Mouse (Mus musculus) cerebellum, postnatal 25 days (tissue): ENCODE data around the gene Repin1.
A peak's percentile ranks its signal among the peaks of the same experiment; 100 is the strongest.

ENCODE experiments used
- DNase-seq, 2 experiments: peaks; one replicate each; pipeline ENCODE4 v3.0.0; 2021; ENCODE audit warnings: mixed read lengths in 2 of 2

Gene Repin1

GRCm38 (mm10) chr6:48626984-48627383, 33.3 kb downstream of the Repin1 start:
- DNase-seq = peak; percentile 71 to 75

DNA sequence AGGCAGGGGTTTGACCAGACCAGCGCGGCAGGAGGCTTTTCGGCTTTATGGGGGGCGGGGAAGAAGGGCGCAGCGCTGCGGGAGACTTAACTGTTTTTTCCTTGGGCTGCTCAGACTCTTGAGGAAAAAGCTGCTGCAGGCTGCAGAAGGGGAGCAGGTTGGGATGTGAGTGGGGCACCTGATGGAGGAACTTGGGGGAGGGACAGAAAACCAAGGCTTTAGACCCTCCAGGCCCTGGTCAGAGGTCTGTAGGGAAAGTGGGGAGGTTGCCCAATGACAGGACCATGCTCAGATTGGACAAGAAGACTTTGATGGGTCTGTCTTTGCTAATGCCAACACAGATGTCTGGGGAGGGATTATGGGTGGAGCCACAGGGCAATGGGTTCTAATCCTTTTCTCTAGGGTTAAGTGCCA, 33.8 kb downstream of the Repin1 start:
- DNase-seq = peak in 1 of 2 experiments; percentile 40

GRCm38 (mm10) chr6:48628377-48628776, 34.7 kb downstream of the Repin1 start:
- DNase-seq = no peak

GRCm38 (mm10) chr6:48628808-48629660, 35.4 kb downstream of the Repin1 start:
- peak; percentile 75 to 77 for DNase-seq

DNA sequence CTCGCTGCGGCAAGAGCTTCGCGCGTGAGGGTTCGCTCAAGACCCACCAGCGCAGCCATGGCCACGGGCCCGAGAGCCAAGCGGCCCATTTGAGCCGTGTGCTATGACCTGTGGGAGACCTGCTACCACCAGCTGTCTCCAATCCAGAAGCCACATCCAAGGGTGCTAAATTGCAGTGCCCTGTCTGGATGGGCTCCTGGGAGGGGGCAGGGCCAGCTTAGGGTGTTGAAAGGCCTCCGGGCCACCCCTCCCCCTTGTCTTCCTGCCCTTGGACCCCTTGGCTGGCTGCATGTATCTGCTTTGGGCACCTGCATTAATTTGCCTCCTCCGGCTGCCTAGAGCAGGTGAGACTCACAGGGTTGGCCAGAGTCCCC, 36.0 kb downstream of the Repin1 start:
- no peak for DNase-seq

GRCm38 (mm10) chr6:48630831-48631230, 37.1 kb downstream of the Repin1 start:
- no peak for DNase-seq

DNA sequence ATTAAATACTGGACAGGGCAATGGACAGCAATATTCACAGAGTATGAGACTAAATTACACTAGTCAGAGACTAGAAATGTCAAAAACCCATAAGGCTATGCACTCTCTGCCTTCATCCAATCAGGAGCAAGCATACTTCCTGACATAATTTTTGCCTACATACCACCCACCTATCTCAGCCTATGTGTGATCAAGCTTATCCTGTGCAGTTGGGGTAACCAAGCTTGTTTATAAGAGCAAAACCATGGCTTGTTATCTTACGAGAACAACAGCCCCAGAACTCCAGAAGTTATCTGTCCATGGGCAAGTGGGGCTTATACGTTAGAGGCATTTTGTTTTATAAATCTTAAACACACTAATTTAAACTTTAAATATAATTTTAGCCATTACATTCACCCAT, 41.4 kb downstream of the Repin1 start:
- no peak for DNase-seq

- DNase-seq = peak; percentile 1 to 2
Measured at GRCm38 (mm10) chr6:48636515-48636914, 42.8 kb downstream of the Repin1 start.

GRCm38 (mm10) chr6:48637811-48638500, 44.3 kb downstream of the Repin1 start:
- DNase-seq = peak in 1 of 2 experiments; percentile 1

- DNase-seq = no peak
Measured at GRCm38 (mm10) chr6:48638553-48638952, 44.9 kb downstream of the Repin1 start.

DNA sequence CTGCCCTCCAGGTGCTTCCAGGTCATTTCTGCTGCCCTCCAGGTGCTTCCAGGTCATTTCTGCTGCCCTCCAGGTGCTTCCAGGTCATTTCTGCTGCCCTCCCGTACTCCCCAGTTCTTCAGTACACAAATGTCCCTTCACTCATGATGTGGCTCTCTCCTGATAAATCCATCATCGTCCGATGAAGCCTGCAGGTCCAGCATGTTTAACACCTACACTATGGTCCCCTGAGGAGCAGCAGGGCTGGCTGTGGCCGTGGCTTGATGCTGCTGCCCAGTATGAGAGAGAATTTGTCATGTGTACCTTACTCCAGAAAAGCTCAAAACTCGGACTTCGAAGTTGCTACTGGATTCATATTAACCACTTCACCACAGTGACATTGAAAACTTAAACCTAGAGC, 47.7 kb downstream of the Repin1 start:
- DNase-seq = no peak

- DNase-seq = peak in 1 of 2 experiments; percentile 62
Measured at GRCm38 (mm10) chr6:48642764-48643292, 49.1 kb downstream of the Repin1 start.

DNA sequence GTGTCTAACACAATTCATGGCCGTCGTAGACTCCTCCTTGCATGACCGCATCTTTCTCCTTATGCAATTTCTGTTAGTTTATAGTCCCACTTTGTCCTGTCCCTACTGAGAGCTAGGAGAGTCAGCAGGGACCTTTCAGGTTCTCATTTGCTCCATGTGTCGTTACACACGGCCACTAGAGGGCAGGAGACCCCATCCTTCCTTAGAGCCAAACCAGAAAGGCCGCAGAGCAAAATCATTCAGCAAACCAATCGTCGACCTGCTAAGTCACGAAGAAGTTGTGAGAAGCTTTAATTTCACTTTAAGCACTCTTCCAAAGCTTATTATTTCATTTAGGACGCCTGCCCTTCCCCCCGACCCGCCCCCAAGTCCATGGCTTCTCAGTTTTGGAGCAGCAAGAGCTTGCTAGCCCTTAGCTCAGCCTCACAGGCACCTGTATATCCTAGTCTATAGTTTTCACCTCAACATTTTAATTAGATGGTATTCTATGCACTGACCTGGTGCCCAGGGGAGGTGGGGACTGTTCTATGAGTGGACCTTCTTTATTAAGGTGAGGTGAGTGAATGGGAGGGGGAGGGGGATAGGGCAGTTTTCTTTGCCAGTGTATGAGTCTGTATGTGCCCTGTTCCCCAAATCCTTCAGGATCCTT, 52.1 kb downstream of the Repin1 start:
- DNase-seq = peak; percentile 69 to 83

DNA sequence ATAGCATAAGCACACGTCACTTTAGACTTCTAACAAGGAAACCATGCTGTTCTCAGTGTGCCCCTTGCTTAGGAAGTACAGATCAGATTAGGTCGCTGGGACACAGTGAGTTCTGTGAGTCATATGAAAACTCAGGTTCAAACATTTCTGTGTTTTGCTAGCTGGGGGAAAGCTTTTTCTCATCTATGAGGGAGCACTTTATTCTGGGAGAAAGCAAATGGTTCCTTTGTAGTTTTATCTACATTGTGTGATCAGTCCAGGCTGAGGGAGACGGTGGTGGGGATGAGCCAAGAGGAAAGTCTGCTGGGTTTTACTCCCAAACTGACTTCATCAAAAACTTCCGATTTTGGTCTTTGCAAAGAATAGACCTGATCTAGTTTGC, 52.6 kb downstream of the Repin1 start:
- no peak for DNase-seq

DNA sequence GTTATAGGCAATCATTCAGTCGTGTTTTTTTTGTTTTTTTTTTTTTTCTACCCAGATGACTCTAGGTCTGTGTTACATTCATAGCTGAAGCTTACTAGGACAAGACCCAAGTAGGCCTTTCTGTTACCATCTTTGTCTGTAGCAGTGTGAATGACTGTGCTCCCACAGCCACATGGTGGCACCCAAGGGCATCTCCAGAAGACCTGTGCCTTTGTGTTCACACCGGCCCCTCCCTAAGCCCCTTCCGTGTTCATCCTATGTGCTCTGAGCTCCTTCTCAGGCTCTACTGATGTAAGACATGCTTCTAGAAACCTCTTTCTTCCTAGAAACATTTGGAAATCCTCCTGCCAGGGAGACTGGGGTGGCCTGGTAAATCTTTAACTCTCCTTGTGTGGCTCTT, 53.3 kb downstream of the Repin1 start, which contains the start of gene Gimap8:
TSS of gene Gimap8 (plus strand) at position 240 of the 400 bp plus-strand sequence.
- DNase-seq = peak in 1 of 2 experiments; percentile 27

GRCm38 (mm10) chr6:48647611-48648010, 53.9 kb downstream of the Repin1 start:
- DNase-seq = no peak
